In genomic region chr10:32889652-32890506, GRCm38 (mm10) we compare ENCODE assay signal across 9 mouse cellular contexts. TPM values are rescaled to one million over a fixed set of nuclear protein-coding genes. Genes with fewer than 3 reads are reported as not detected.
DNase-seq lines count a peak whose midpoint lies in the region; ATAC-seq and TF ChIP-seq lines count a peak whose summit lies in the region.
"Had no signal": no experiment of that assay in that cellular context is flagged by ENCODE, and none has a peak within 500 bp of the region (broad histone marks: within the 10 kb centered on the region; RNA-seq: fewer than 3 reads in every experiment).

TSS of gene Nkain2 (minus strand) at chr10:32890462.

- WGBS in intestine, embryonic 15.5 days: under 1% methylated on average over 81 of the region's 81 CpGs
- WGBS in midbrain, postnatal 0 days: under 1% methylated on average over 62 of the region's 81 CpGs

- H3K4me3 ChIP-seq in intestine, embryonic 15.5 days (replicated peaks): peak within 1 kb of the TSS; percentile 70
- H3K4me3 ChIP-seq in midbrain, postnatal 0 days (ENCODE audit: low read depth, low read length): peak within 1 kb of the TSS; percentile 90
- H3K4me3 ChIP-seq: erythroblast, embryonic 14.5 days had no signal

- DNase-seq in adrenal gland, postnatal 25 days: peak; percentile 20
- peak; percentile 79 for DNase-seq in embryo, embryonic 10 days (ENCODE audit: low spot score)
- DNase-seq in gastrocnemius, postnatal 10 days: peak; percentile 42
- DNase-seq in left cerebral cortex, postnatal 14 days (ENCODE audit: low spot score in 2 of 2): peak; percentile 67 to 69
- DNase-seq in midbrain, postnatal 0 days (ENCODE audit: low spot score): peak; percentile 82
- DNase-seq in testis, postnatal 14 days (ENCODE audit: low spot score): peak; percentile 59
- no peak for DNase-seq in thymus, postnatal 25 days

- no peaks in the 10 kb centered on the region for H3K36me3 ChIP-seq in intestine, embryonic 15.5 days
- H3K36me3 ChIP-seq in midbrain, postnatal 0 days (ENCODE audit: insufficient read depth, low read length): no peaks in the 10 kb centered on the region

- peak; percentile 84 for ATAC-seq in intestine, embryonic 15.5 days
- peak; percentile 84 for ATAC-seq in midbrain, postnatal 0 days (ENCODE audit: low FRiP score)

- H3K9me3 ChIP-seq in intestine, embryonic 15.5 days: no peaks in the 10 kb centered on the region
- H3K9me3 ChIP-seq in midbrain, postnatal 0 days (ENCODE audit: low read length): no peaks in the 10 kb centered on the region

- peak within 1 kb of the TSS; percentile 56 for H3K9ac ChIP-seq in intestine, embryonic 15.5 days
- peak within 1 kb of the TSS; percentile 93 for H3K9ac ChIP-seq in midbrain, postnatal 0 days (replicated peaks; ENCODE audit: low read length, poor library complexity, severe bottlenecking)

- H3K27me3 ChIP-seq in intestine, embryonic 15.5 days (replicated peaks): no peaks in the 10 kb centered on the region
- H3K27me3 ChIP-seq in midbrain, postnatal 0 days (ENCODE audit: insufficient read depth, low read length): no peaks in the 10 kb centered on the region

- no peaks in the 10 kb centered on the region for H3K4me1 ChIP-seq in intestine, embryonic 15.5 days (replicated peaks)
- H3K4me1 ChIP-seq in midbrain, postnatal 0 days (ENCODE audit: insufficient read depth, low read length): no peaks in the 10 kb centered on the region

- no peak within 1 kb of the TSS for H3K27ac ChIP-seq in intestine, embryonic 15.5 days
- peak within 1 kb of the TSS; percentile 86 for H3K27ac ChIP-seq in midbrain, postnatal 0 days (ENCODE audit: low read depth, low read length)

- H3K4me2 ChIP-seq in intestine, embryonic 15.5 days (replicated peaks): peak within 1 kb of the TSS; percentile 98
- peak within 1 kb of the TSS; percentile 49 for H3K4me2 ChIP-seq in midbrain, postnatal 0 days (ENCODE audit: low read depth, low read length, poor library complexity, severe bottlenecking)

- intact Hi-C loops in left cerebral cortex, postnatal 14 days (cut with DNase I): loop anchor here (2.0 to 5.0 kb wide), 2 partner anchors 183 to 1148 kb away; no protein-coding TSS in a partner anchor

- no peak for TF ChIP-seq CTCF in midbrain, postnatal 0 days (IDR thresholded peaks at IDR 0.05)

RNA-seq across cellular contexts. Expression of gene Nkain2, which starts in this region (rescaled TPM):
- 0.21 TPM in 1 of 2 replicates, not detected in the other for total RNA-seq in adrenal gland, postnatal 25 days (2021)
- total RNA-seq in gastrocnemius, postnatal 10 days (2021): 1 to 10 TPM in 1 of 2 experiments, under 1 TPM in 1; 0.99 to 1.0 TPM
- 0.64 and 1.1 TPM in 2 replicates for polyA plus RNA-seq in intestine, embryonic 15.5 days (2015; fragmentation: Nextera tagmentation; extraction: Ambion mirVana)
- total RNA-seq in left cerebral cortex, postnatal 14 days (2021): 10 to 100 TPM; 35.2 to 37.9 TPM
- total RNA-seq in midbrain, postnatal 0 days (2014; rRNA removed): 45.0 and 68.5 TPM in 2 replicates
- 17.8 and 23.3 TPM in 2 replicates for polyA plus RNA-seq in midbrain, postnatal 0 days (2015; fragmentation: Nextera tagmentation; extraction: Ambion mirVana)
- polyA plus RNA-seq: erythroblast, embryonic 14.5 days had no signal

Comparison
In these comparisons a context has a peak if more than half of its experiments do, and no peak if none do; other contexts are left out.
1. RNA of gene Nkain2 (total RNA-seq): 45.0 to 68.5 TPM in midbrain, postnatal 0 days and 35.2 to 37.9 TPM in left cerebral cortex, postnatal 14 days; 0.99 to 1.0 TPM in gastrocnemius, postnatal 10 days and 0.21 TPM in adrenal gland, postnatal 25 days; every median in the first group is over 10 times any median in the second.
2. Peak in DNase-seq in adrenal gland, postnatal 25 days; RNA of the gene not detected or under 1 TPM.